Mouse (Mus musculus) regulatory T cell (primary cell): ENCODE results near the gene Ercc6l.

Source experiments
- in situ Hi-C: fragments of 300-600 bp; cut with MboI, MseI; formaldehyde crosslinking; loops from one replicate; pipeline ENCODE4 v1.15.1; 2025; ENCODE audit warnings: high pct_unique_total_duplicates

Ercc6l gene

GRCm38 (mm10) chrX:102156618-102157422, at the start of gene Ercc6l:
Gene Ercc6l, minus strand, starts transcription at chrX:102157091.
- in situ Hi-C loops: no loop called here

GRCm38 (mm10) chrX:102190840-102191239, 33.9 kb upstream of the Ercc6l start:
- in situ Hi-C loops: no loop called here

DNA sequence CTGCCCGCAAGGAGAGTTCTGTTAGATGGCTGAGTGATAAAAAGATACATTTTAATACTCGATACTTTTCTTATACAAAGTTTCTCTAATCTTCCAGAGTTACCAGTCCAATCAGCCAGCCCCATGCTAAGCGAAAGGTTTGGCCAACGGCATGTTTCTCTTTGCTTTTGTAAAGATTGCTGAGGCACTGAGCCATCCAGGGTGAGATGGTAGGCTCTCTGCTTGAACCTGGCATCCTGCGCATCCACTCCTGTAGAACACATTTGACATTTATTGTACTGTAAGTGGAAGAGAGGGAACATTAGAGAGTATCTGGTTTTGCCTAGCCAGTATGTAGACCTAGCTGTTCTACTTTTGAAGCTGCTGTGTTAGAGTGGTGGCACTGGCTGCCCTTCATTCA, 32.7 kb upstream of the Ercc6l start:
- in situ Hi-C loops: no loop called here

DNA sequence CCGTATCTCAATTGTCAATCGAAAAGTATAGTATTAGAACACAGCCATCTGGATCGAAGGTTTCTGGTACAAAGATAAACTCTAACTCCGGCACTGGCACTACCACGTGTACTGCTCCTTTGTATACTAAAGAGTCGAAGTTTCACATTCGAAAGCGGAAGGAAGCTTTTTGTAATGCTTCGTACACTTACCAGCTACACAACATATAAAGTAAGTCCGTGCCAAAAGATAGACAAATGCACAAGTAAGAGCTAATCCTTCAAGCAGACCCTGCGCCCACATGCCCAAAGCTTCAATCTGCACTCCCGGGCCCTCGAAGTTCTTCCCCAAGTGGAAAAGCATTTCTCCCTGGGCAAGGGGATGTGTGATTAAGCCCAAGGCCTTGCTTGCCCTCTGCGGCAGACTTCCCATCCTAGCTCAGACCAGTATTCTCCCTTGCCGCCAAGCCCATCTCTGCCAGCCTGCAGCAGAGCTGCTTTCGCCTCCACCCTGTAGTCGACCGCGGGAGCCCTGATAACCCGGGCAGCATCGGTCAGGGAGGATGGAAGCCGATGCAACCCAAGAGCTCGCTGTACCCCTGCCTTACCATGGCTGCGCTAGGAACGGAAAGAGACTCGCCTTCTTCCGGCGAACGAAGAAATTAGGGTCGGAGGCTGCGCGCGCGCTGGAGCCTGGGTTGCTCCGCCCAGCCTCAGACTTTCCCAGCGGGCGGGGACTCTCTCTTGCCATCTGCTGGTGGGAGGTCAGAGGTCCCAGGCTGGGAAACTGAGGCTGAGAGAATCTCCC, 32.0 kb upstream of the Ercc6l start, which contains the start of gene Rps4x:
Rps4x (minus strand) TSS at position 683 of the 786 bp plus-strand sequence.
- in situ Hi-C loops: no loop called here

GRCm38 (mm10) chrX:102187023-102187699, 30.3 kb upstream of the Ercc6l start:
- in situ Hi-C loops: no loop called here

DNA sequence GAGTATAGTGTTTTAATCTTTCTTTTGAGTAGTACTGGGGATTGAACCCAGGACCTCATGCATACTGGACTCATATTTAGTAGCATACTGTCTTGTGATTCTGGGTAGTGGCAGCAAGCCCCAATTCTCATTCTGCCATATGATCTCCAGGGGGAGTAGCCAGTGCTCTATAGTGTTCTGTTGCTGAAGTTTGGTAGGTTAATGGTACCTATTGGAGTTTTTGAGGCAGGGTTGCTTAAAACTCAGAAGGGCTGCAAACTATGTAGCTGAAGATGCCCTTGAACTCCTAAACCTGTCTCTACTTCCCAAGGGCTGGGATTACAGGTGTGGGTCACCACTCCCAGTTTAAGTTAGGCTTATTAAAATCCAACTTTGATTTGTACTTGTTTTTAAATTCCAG, 25.7 kb upstream of the Ercc6l start:
- in situ Hi-C loops: no loop called here

- in situ Hi-C loops: no loop called here
Measured at GRCm38 (mm10) chrX:102175538-102176287, 18.8 kb upstream of the Ercc6l start.

DNA sequence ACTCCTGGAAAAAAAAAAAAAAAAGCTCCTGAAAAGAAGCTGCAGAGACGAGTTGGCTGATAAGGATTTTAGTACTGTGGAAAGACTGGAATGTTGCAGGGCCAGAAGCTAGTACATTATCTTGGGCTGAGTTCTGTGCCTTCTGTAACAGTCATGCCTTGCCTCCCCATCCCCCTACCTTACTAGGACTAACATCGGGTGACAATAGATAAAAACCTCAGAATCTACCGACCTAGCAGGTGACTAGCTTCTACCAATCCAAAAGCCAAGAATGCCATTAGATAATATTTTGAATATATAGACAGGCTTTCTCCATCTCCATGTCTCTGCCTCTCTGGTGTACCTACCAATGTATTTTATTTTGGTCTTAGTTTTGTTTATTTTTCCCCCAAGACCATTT, 14.0 kb upstream of the Ercc6l start:
- in situ Hi-C loops: no loop called here

GRCm38 (mm10) chrX:102170135-102170534, 13.2 kb upstream of the Ercc6l start:
- in situ Hi-C loops: no loop called here

DNA sequence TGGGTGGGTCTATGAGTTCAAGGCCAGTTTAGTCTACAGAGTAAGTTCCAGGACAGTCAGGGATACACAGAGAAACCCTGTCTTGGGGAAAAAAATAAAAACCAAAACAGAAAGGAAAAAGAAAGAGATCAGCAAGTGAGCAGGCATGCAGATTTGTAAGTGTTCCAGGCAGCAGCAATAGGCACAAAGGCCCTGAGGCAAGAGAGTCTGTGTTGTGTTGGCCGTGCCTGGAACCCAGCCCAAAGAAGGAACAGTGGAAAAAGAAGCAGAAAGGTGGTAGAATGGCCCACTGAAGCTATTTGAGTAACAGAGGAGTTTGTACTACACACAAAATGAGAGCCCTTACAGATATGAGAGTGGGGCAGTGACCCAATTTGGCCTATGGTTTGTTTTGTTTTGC, 12.8 kb upstream of the Ercc6l start:
- in situ Hi-C loops: no loop called here

GRCm38 (mm10) chrX:102166986-102167385, 10.1 kb upstream of the Ercc6l start:
- in situ Hi-C loops: no loop called here

DNA sequence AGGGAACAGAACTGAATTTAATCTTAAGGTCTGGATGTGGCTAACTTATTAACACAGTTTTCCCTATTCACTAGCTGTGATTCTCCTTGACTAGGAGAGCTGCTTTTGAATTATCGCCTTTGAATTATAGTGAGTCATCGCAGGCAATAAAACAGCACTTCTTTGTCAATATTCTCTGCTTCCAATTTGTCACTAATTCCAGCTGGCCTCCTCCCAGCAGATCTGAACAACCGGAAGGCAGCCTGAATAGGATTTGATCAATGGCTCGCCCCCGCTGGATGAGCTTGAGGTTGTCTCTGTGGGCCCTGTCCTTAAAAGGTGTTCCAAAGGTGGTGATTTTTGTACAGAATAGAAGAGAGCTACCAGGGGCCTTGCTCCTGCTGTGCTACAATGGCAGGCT, 9.6 kb upstream of the Ercc6l start:
- in situ Hi-C loops: no loop called here

DNA sequence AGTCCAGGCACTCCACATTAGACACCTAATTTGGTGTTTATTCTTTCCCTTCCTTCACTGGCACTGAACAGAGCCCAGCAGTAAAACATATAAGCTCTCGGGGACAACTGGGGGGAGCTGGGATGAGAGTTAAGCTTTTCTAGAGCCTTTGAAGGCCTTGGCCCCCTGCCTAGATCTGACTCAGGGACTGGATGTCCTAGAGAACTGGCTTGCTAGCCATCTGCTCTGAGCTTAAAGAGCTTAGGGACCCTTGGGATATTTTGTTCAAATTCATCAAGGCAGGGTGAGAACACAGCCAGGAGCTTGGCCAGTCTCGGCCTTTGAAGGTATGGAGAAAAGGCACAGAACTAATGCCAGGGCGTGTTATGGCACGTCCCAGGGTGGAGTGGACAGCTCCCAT, 6.6 kb upstream of the Ercc6l start:
- in situ Hi-C loops: no loop called here

DNA sequence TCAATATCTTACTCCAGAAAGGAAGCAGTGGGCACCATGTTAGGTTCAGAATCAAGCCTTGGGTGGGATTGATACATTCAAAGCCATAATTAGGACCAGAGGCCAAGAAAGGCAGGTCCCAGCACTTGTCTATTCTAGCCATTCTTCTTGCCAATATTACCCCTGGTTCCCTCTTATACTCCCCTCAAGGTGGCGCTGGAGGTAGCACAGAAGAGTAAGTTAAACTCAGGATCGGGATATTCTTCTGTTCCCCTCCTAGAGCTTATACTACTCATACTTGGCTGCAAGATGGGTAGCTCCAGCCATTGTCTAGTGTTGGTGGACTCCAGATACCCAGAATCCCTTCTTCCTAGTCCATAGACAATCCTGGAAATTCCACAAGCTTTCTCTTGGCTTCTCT, 6.2 kb upstream of the Ercc6l start:
- in situ Hi-C loops: no loop called here

DNA sequence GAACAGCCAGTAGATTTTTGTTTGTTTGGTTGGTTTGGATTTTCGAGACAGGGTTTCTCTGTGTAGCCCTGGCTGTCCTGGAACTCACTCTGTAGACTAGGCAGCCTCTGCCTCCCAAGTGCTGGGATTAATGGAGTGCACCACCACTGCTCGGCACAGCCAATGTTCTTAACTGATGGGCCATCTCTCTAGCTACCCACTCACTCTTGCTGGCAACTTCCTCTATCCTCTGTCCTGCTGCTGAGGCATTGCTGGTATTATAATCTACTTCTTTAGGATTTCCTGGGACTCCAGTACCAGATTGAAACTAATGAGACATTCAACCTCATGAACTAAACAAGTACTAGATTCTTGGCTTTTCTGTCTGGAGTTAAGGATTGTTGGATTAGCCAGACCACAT, 3.6 kb upstream of the Ercc6l start:
- in situ Hi-C loops: no loop called here

- in situ Hi-C loops: no loop called here
Measured at GRCm38 (mm10) chrX:102159778-102160177, 2.9 kb upstream of the Ercc6l start.

DNA sequence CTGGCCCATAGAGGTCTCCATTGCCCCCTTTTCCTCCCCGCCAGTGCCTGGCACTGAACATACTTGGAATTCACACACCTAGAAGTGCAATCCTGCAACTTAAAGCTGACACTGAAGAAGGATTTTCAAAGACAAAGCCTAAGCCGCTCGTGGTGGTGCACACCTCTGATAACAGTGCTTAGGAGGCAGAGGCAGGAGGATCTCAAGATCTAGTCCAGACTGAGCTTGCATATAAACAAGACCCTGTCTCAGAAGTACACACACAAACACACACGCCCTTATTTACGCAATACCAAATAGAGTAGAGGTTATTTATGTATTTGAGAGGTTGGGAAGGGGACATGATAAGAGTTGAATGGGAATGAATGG, 516 bp upstream of the Ercc6l start:
- in situ Hi-C loops: no loop called here

- in situ Hi-C loops: no loop called here
Measured at GRCm38 (mm10) chrX:102141157-102141556, 15.7 kb downstream of the Ercc6l start.

GRCm38 (mm10) chrX:102121321-102121720, 35.6 kb downstream of the Ercc6l start:
- in situ Hi-C loops: no loop called here

GRCm38 (mm10) chrX:102119042-102119864, 37.6 kb downstream of the Ercc6l start, which contains the start of gene Pin4:
Gene Pin4, plus strand, starts transcription at chrX:102119447.
- in situ Hi-C loops: no loop called here

- in situ Hi-C loops: no loop called here
Measured at GRCm38 (mm10) chrX:102115676-102116075, 41.2 kb downstream of the Ercc6l start.
